Mouse (Mus musculus): ENCODE data around the gene Hspb11.
A peak's percentile ranks its signal among the peaks of the same experiment; 100 is the strongest.

The Hspb11 gene

GRCm38 (mm10) chr4:107250494-107250893 lies 2.9 kb upstream of the Hspb11 start:
- peak; percentile 15 to 41 for DNase-seq (ENCODE audit: low spot score in 2 of 2)

- peak in 1 of 2 experiments; percentile 15 for DNase-seq (ENCODE audit: low spot score in 2 of 2)
Measured at GRCm38 (mm10) chr4:107252522-107252921, 871 bp upstream of the Hspb11 start.

GRCm38 (mm10) chr4:107254414-107254813 lies 1.0 kb downstream of the Hspb11 start:
- no peak for DNase-seq (ENCODE audit: low spot score in 2 of 2)

DNA sequence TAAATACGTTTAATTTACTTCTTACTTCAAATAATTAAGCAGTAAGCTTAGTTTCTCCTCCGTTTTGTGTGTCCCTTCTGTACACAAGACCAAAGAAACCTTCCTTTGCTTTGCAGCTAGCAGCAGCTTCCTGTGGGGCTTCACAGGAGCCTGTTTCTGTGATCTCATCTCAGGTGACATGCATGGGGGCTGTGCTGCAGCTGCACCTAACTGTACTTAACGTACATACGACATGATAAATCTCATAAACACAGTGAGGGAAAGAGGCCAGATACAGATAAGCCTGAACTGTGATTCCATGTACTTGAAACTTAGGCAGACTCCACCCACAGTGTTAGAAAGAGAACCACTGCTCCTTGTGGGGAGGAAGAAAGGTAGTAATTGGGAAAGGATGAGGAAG lies 6.6 kb downstream of the Hspb11 start:
- DNase-seq (ENCODE audit: low spot score in 2 of 2) = peak; percentile 42 to 45

DNA sequence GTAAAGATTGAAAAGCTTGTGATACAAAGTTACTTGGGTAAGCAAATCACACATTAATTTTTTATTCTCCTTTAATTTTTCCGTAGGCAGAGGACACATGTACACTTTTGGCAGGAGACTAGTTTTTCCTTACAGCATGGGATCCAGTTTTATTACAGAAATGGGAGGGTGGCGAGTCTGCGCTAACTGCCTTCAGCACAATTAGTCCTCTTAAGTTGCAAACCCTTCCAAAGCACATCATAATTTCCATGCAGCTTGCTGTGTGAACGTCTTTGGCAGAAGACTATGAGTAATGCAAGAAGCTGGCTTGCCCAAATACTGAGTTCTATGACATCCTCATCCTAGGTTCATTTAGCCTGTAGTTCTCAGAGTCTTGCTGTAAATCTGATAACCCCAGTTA lies 20.3 kb downstream of the Hspb11 start:
- DNase-seq (ENCODE audit: low spot score in 2 of 2) = no peak

DNA sequence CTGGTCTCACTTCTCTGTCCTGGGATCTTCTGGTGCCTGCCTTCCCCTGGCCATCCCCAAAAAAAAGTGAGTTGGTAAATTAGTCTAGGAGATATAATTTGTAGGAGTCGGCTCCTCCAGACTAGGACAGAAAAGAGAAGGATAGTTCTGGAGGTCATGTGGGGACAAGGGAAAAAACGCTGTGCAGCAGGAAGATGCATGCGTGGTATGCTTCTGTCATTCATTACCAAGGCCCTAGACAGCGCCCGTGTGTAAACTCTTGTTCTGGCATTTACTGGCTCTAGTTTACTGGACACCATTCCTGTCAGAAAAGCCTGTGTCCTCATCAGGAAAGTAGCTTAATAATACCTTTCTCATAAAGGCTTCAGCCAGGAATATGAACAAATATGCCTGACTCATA lies 21.1 kb downstream of the Hspb11 start:
- no peak for DNase-seq (ENCODE audit: low spot score in 2 of 2)

- DNase-seq (ENCODE audit: low spot score in 2 of 2) = no peak
Measured at GRCm38 (mm10) chr4:107278188-107278707, 24.9 kb downstream of the Hspb11 start.

- DNase-seq (ENCODE audit: low spot score in 2 of 2) = no peak
Measured at GRCm38 (mm10) chr4:107280843-107281475, 27.6 kb downstream of the Hspb11 start.

GRCm38 (mm10) chr4:107285446-107286200 lies 32.2 kb downstream of the Hspb11 start:
- DNase-seq (ENCODE audit: low spot score in 2 of 2) = peak in 1 of 2 experiments; percentile 22

DNA sequence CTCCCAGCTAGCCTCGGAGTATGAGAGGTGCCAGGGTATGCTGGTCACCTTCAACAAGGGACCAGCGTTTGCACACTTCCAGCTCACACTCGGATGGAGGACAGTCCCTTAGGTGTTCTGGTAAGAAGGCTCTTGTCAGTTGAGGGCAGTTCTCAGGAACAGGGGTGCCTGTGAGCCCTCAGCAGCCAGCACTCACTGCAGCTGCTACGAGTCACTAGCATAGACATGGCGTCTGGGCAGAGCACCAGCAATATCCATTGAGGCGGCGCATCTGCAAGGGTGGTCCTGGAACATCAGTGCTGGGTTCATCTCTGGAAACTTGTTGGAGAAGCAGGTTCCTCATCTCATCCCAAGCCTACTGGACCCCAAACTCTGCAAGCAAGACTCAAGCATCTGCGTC lies 33.0 kb downstream of the Hspb11 start:
- DNase-seq (ENCODE audit: low spot score in 2 of 2) = no peak

DNA sequence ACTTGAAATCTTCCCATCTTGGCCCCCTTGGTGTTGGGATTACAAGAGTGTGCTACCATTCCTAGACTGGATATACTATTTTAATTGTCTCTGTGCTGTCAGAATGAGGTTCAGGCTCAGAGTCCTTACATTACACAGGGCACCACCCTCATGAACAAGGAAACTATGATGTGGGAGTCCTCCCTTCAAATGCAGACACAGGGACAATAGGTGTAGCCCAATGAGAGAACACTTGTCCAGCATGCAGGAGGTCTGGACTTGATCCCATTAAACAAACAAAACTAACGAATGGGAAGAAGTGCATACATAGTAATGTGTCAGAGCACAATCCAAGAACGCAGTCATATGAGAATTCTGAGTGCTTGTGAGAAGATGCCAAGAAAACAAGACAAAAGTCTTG lies 34.1 kb downstream of the Hspb11 start:
- DNase-seq (ENCODE audit: low spot score in 2 of 2) = no peak

GRCm38 (mm10) chr4:107291611-107292272 lies 38.3 kb downstream of the Hspb11 start:
- DNase-seq (ENCODE audit: low spot score in 2 of 2) = no peak

- no peak for DNase-seq (ENCODE audit: low spot score in 2 of 2)
Measured at GRCm38 (mm10) chr4:107292273-107292662, 38.9 kb downstream of the Hspb11 start.

- DNase-seq (ENCODE audit: low spot score in 2 of 2) = no peak
Measured at GRCm38 (mm10) chr4:107298071-107298606, 44.7 kb downstream of the Hspb11 start.

- DNase-seq (ENCODE audit: low spot score in 2 of 2) = no peak
Measured at GRCm38 (mm10) chr4:107299779-107300340, 46.5 kb downstream of the Hspb11 start.

- no peak for DNase-seq (ENCODE audit: low spot score in 2 of 2)
Measured at GRCm38 (mm10) chr4:107300371-107300770, 47.0 kb downstream of the Hspb11 start.

DNA sequence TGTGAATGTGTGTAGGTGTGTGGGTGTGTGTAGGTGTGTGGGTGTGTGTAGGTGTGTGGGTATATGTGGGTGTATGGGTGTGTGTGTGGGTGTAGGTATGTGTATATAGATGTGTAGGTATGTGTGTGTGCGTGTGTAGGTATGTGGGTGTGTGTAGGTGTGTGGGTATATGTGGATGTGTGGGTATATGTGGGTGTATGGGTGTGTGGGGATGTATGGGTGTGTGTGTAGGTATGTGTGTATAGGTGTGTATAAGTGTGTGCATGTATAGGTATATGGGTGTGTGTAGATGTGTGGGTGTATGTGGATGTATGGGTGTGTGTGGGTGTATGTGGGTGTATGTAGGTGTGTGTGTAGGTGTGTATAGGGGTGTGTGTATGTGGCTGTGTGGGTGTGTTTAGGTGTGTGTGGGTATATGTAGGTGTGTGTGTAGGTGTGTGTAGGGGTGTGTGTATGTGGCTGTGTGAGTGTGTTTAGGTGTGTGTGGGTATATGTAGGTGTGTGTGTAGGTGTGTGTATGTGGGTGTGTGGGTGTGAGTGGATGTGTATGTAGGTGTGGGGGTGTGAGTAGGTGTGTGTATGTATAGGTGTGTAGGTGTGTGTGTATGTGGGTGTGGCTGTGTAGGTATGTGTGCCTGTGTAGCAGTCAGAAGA lies 47.6 kb downstream of the Hspb11 start:
- no peak for DNase-seq (ENCODE audit: low spot score in 2 of 2)

DNA sequence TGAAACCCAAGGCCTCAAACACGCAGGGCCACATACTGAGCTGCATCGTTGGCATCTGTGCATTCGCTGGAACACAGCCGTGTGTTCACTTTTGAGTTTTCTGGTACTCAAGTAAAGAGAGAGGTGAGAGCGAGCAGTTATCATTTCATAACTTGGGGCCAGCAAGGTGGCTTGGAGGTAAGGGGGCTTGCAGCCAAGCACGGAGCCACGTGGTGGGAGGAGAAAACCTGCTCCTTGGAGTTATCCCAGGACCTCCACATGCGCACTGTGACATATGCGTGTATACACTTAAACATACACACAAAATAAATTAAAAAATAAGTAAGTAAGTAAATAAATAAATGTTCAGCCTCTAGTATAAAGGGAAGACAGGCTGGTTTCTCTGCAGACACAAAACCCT lies 48.8 kb downstream of the Hspb11 start:
- no peak for DNase-seq (ENCODE audit: low spot score in 2 of 2)

DNA sequence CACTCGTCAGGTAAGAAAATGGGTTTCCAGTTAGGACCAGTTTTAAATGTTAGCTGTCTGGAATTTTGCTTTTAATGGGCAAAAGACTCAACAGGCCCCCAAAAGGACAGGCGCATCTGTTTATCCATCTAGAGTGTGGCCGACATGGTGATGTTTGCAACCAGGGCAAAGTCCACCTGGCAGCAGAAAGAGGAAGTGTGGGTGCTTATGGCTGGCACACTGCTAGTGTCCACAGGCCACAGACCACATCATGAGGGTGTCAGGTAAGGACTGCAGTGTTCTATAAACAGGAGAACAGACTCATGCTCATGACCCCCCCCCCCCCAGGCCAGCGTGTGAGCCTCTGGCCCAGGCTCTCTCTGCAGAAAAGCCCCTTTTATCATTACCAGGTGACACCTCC lies 49.4 kb downstream of the Hspb11 start:
- DNase-seq (ENCODE audit: low spot score in 2 of 2) = no peak

DNA sequence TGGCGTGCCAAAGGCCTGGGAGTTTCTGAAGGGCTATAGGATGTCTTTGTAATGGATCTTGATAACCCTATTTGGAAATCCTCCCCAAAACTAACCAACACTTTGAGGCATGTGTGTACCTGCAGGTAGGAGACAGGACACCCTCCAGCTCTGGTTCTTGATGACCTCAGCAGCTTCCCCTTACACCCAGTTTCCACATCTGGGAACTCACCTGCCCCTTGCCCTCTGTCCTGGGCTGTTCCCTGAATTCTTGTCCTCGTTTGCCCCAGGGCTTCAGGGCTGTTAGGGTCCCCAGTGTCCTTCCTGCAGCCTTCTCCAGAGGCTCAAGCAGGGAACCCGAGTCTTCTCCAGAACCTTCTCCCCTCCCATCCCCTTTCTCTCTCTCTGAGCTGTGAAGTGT lies 50.1 kb downstream of the Hspb11 start:
- DNase-seq (ENCODE audit: low spot score in 2 of 2) = no peak

- no peak for DNase-seq (ENCODE audit: low spot score in 2 of 2)
Measured at GRCm38 (mm10) chr4:107306966-107307365, 53.6 kb downstream of the Hspb11 start, which contains the start of gene Dio1. Gene Dio1, minus strand, starts transcription at chr4:107307169.
